Mouse (Mus musculus) thymus, postnatal 25 days (tissue): ENCODE data around the gene Klhl29.

Experiments
- DNase-seq: peaks from one replicate; pipeline ENCODE4 v3.0.0; 2022

Klhl29 gene

GRCm38 (mm10) chr12:5116605-5117004 lies 258.9 kb downstream of the Klhl29 start:
- DNase-seq = no peak

DNA sequence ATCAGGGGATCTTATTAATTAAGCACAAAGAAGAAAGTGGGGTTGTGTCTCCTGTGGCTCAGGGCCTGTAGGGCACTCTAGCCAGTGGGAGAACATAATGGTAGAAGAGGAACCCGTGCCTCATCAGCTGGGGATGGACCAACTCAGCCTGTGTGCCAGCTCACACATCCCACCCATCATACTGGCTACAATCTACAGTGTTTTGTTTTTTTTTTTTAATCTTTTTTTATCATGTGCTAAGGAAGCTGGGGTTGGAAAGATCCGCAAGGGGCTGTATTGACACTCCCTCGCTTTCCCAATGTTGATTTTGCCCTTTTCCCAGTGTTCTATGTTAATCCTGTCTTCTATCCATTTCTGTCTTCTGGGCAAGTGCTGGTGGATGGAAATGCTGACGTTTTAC lies 260.9 kb downstream of the Klhl29 start:
- DNase-seq = no peak

DNA sequence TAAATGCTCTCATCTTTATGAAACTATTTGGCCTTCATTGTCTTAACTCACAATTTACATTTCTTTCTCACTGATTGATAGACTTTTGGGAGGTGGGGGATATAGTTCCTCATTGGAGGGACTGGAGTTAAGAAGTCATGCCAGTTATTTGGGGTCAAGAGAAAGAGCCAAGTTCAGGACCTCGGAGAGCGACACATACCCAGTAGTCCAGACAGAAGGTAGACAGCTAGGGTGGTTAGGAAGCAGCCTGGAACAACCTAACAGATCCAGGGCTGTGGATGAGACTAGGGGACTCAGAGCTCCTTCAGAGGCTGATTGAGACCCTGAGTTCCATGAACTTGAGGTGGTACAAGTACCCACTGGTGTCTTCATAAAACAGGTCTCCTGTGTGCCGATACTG lies 264.1 kb downstream of the Klhl29 start:
- DNase-seq = no peak

DNA sequence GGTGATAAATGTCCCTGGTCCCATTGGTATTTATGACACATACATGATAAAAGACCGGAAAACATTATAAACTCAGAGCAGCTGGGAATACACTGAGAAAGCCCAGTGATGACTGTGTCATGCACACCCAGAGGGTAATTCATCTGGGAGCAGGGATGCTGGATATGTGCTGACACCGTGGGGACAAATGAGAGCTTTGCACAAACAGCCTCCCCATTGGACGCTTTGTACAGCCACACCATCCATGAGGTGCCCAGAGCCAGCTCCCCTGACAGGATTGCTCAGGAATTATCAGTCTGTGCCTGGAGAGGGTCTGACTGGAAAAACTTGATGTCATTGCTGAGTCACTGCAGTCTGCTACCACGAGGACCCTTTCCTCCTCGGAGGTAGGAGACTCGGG lies 266.9 kb downstream of the Klhl29 start:
- DNase-seq = no peak

DNA sequence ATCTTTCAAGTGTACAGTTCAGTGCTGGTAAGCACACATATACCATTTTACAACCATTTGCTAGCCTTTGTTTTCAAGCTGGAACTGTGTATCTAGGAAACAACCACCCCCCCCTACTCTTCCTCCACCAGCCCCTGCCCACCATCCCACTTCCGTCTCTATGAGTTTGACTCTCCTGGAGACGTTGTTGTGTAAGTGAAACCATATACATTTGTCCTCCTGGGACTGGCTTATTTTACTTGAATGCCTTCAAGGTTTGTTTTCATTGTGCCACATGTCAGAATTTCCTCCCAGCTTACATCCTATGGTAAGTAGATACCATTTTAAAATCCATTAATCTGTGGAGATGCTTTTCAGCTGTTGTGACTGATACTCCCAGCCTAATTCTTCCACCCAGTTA lies 267.7 kb downstream of the Klhl29 start:
- DNase-seq = no peak

DNA sequence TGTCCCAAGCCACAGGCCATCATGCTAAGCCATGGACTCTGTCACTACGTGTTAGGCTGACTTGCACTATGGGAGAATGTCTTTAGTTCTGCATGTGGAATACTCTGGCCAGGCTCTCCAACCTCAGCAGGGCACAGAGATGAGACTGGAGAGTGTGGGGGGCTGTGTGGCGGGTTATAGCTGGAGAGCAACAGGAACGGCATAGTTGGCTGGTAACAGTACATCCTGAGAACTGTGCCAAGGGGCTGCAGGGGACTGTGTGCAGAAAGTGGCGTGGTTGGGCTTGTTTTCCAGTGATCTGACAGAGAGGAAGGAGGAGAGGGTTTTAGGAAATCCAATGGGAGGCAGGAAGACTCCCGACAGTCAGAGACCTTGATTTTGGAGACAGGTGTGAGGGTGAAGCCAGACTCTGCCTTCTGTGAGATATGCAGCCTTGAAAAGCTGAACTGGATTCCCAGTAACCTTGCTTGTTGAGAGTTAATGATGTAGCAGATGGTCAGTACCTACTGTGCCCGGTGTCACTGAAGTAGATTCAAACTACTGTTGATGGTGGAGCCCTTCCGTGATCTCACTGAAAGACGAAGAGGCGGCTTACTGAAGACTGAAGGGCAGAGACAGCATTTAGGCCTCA lies 270.9 kb downstream of the Klhl29 start:
- no peak for DNase-seq

GRCm38 (mm10) chr12:5101411-5102024 lies 274.0 kb downstream of the Klhl29 start:
- DNase-seq = no peak

- DNase-seq = no peak
These were observed 275.9 kb downstream of the Klhl29 start for GRCm38 (mm10) chr12:5099572-5099971.

DNA sequence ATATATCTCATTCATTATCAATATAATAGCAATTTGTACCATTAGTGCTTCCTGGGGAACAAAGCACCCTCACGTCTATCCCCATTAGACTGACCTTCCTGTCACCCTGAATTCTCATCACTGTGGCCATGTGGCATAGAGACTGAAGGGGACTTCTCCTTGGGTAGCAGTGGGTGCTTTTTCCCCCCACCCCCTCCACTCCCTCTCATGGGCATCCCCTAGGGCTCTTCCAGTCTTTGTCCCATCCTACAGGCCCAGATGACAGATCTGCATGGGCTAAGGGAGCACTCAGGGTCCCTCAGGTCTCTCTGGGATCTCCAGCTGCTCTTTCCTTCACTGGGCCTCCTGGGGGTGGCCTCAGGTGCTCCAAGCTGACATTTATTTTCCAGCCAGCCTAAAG lies 286.8 kb downstream of the Klhl29 start:
- no peak for DNase-seq

DNA sequence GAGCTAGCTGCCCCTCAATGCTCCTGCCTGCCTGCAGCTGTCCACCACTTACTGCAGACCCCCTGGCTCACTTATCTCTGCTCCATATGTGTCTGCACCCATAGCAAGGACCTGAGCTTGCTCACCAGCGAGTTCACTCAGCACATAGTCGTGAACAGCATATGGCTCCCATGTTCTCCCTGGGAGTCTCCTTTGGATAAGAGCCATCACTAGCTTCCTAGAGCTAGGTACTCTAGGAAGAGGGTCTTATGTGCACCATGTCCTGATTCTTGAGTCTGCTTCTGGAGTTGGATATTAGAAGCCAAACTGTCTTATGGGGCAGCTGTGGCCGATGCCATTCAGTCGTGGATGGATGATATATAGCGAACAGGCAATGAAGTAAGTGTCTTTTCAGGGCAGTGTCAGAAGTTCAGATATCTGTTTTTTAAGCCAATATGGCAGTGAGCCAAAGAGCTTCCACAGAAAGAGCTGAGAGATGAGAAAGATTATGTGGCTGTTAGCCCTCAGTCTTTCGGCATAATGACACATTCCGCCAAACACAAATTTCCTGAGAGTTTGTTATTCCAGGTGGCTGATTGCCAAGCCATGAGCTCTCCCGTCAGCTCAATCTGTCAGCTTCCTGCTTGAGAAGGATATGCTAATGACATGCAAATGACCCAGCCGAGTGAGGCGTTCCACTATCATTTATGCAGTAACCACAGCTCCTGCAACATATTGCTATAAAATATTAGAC lies 287.5 kb downstream of the Klhl29 start:
- DNase-seq = no peak

- no peak for DNase-seq
These were observed 290.8 kb downstream of the Klhl29 start for GRCm38 (mm10) chr12:5084714-5085113.

DNA sequence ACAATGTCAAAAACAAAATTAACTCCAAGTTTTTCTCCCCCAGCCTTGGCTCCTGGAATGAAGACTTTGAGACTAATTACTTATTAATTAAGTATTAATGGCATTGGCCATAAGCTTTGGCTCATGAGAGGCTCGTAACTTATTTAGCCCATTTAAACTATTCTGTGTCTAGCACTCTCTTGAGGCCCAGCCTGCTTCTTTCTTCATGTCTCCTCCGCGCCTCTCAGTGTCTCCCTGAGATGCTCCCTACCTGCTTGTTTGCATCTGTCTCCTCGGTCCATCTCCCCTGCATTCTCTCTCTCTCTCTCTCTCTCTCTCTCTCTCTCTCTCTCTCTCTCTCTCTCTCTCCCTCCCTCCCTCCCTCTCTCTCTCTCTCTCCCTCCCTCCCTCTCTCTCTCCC lies 294.0 kb downstream of the Klhl29 start:
- no peak for DNase-seq

- no peak for DNase-seq
These were observed 302.3 kb downstream of the Klhl29 start for GRCm38 (mm10) chr12:5073191-5073590.

- no peak for DNase-seq
These were observed 305.4 kb downstream of the Klhl29 start for GRCm38 (mm10) chr12:5070131-5070530.

DNA sequence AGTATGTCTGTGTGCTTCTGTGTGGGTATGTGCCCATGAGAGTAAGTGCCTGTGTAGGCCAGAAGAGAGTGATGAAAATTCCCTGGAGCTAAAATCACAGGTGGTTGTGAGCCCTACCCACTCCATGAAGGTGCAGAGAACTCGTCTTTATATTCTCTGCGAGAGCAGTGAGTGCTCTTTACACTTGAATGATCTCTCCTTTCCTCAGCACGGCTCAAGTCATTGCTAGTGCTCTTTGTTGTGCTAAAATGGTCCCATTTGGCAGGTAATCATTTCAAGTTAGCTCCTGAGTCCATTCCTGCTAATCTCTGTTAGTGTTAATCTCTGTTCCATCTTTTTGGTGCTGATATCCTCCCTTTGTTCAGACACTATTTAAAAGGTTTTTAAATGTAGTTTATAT lies 307.9 kb downstream of the Klhl29 start:
- DNase-seq = no peak

DNA sequence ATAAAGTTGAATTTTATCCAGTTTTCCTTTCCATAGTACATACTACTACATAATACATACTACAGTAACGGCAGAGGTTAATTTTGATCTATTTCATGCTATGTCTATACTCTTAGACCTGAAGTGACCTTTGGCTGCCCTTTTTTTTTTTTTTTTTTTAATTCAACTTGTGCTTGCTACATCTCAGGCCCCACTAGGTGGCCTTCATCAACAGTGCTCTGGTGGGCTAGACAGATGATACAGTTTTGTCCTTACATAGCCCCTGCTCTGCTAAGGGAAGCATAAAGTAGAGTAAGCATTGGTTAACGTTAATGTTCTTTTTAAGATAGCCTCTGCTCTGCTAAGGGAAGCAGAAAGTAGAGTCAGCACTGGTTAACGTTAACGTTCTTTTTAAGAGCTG lies 327.4 kb downstream of the Klhl29 start:
- no peak for DNase-seq

DNA sequence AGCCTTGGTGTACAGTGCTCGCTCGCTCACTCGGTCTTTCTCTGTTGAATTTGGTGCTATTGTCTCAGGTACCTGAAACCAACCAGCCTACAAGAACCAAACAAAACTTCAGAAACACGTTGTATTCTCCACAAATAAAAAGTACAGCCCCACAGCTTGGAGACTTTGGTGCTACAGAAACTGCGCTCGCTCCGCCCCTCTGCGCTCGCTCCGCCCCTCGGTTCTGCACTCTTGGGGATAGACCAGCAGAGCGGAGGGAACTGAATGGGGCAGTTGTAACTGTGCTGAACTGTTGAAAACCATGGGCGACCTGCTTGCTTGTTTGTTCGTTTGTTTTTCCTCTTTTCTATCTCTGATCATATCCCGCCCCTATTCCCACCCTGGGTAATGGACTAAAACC lies 331.3 kb downstream of the Klhl29 start:
- no peak for DNase-seq

- DNase-seq = no peak
These were observed 337.5 kb downstream of the Klhl29 start for GRCm38 (mm10) chr12:5038008-5038407.

GRCm38 (mm10) chr12:5029035-5029434 lies 346.4 kb downstream of the Klhl29 start:
- no peak for DNase-seq
